Mouse (Mus musculus): ENCODE data around the gene Pigz.
A peak's percentile ranks its signal among the peaks of the same experiment; 100 is the strongest.
"Not testable (repeated sequence)": the region's sequence is repeated elsewhere in the genome, so short reads cannot be mapped to it uniquely, and the experiment has no call there.

Pigz gene

DNA sequence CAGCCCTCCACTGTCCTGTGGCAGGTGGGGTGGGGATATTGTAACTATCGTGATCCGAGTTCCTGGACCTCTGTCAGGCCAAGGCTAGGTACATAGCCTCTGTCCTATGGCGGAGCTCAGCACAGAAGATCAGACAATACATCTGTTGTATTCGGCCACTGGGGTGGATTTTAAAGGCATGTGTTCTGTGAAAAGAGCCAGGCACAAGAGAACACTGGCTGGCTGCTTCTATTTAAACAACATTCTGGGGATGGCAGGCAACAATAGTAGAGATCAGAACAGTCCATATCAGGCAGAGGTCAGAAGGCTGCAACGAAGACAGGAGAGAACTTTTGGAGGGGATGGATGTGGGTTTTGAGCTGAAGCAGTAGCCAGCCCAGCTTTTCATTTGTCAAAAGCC lies 1.4 kb upstream of the Pigz start:
- no peak for DNase-seq

DNA sequence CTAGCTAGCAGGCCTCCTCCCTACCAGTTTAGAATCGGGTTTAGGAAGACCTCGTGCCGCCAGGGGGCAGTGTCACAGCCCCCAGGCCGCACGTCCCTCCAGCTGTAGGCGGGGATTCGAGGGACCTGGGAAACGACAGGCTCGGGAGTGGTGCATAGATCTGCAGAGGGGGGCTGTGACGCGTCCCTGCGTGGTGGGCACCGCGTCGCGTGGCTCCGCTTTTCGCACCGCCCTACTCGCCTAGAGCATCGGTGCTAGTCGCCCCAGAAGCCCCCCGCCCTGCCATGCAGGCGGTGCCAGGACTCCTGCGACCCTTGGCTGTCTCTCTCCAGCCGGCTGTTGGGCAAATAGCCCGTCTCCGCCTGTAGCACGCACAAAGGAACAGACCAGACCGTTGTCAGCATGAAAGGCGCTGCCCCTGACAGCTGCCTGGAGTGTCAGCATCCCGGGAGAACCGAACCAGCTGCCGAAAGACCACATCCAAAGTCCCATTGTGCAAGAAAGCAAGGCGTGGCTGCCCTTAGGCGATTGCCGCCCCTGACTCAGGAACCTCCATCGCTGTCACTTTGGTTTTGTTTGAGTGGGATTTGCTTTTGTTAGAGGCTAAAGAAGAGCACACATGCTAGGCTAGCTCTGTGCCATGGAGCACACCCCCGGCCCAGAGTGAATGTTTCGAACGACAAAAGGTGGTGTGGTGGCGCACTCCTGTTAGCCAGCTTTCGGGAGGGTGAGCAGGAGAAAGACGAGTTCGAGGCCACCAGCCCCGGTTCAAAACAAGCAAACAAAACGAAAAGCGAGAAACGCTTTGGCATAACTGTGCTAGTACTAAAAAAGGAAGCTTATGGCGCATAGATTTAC lies 582 bp upstream of the Pigz start:
- DNase-seq = peak; percentile 90

DNA sequence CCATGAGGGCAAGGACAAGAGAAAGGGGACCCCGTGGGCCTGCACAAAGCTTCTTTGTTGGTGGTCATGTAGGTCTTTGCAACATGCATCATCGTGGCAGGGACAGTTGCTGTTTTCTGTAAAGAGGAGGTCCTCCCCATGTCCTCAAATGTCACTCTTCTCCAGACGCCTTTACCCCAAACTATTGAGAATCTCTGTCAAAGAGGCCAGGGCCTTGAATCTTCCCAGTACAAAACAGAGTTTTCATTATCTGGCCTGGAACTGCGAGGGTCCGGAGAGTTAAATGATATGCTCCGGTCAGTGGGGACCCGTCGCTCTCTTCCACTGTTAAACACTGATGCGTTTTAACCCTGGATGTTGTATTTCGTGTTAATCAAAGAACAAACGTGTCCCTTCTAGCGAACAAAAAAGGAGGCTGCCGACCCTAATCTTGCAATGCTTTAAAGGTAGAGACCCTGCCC lies 929 bp downstream of the Pigz start:
- DNase-seq = no peak

DNA sequence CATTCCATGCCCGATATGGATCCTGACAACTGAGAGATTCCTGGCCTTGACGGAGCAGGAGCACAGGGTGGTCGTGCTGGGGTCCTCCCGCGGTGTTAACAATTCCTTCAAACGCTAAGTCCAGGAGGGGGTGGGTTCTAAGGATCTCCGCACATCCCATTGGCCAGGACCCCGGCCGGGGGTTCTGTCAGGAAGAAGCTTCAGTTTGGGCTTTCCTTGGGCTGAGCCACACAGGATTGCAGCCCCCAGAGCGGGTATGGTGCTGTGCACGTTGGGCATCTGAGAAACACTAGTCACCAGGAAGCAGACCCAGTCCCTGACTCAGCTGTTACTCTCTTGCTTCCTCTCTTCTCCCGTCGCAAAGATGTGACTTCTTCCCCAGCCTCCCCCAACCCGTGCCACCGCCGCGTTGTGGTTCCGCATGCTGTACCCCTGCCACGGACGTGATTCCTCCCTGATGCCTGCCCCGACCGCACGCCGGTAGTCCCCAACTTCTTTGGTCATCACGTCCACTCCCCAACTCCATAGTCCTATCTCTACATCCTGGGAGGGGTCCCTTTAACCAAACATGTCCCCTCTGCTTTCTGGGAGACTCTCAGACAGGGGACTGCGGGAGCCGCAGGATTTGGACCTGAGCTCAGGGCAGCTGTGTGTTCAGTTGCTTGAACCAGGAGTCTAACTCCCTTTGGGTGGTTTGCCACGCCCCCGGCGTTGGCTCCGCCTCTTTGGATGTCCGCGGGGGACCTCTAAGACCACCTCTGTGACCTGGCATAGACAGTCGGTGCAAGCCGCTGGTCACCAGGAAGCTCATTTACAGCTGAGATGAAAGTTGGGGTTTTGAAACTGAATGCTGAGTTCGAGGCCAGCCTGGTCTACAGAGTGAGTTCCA lies 1.7 kb downstream of the Pigz start:
- peak; percentile 53 for DNase-seq

DNA sequence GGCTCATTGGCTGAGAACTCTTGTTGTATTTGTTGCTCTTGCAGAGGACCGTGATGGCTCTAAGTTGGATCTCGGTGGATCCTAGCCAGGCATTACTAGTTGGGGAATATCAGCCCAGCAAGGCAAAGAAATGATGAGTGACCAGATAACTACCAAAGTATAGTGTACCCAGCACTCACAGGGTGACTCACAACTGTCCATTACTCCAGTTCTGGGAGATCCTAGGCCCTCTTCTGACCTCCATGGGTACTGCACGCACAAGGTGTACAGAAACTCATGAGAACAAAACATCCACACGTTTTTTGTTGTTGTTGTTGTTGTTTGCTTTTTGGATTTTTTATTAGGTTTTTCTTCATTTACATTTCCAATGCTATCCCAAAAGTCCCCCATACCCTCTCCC lies 2.9 kb downstream of the Pigz start:
- DNase-seq = no peak

DNA sequence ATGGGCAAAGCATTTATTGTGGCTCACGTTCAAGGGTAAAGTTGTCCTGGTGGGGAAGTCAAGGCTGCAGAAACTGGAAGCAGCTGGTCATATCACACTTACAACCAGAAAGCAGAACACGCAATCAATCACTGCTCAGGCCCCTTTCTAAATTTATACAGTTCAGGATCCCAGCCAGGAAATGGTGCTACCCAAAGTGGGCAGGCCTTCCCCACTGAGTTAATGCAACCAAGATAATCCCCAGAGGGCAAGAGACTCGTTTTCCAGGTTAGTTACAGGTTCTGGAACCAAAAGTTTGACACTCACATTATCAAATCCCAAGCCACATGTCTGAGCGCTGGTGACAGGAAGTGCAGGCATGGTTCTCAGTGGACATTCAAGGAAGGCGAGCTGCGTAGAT lies 5.2 kb downstream of the Pigz start:
- no peak for DNase-seq

DNA sequence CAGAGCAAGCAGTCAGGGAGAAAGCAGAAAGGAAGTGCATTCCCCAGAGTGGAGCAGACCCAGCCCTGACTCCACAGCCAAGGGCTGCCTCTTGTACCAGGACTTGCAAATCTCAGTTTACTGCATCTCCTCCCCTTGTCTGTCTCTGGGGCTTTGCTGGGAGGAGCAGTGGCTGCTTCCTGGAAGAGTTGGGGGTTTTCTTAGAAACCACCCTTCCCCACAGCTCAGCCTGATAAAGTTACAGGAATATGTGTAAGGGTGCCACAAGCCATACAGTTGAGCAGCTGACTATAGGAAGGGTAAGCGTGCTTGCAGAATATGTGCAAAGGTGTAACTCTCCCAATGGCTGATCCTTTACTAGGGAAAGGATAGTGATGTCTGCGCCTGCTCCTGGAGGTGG lies 6.9 kb downstream of the Pigz start:
- DNase-seq = no peak

DNA sequence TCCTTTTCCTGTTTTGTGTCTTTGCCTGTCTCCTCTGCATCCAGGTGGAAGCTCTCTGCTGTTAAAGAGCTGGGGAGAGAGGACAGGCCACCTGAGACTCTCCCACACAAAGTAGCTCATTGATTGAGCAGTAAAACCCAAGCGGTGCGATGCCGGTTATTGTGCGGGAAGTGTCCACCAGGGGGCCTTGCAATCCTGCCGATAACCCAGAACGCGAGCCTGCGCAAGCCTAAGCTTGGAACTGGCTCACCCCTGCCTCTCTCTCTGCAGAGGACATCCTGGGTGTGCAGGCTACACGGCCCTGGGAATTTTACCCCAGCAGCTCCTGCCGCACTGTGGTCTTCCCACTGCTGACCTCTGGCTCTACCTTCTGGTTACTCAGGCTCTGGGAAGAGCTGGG lies 10.3 kb downstream of the Pigz start:
- peak; percentile 84 for DNase-seq

DNA sequence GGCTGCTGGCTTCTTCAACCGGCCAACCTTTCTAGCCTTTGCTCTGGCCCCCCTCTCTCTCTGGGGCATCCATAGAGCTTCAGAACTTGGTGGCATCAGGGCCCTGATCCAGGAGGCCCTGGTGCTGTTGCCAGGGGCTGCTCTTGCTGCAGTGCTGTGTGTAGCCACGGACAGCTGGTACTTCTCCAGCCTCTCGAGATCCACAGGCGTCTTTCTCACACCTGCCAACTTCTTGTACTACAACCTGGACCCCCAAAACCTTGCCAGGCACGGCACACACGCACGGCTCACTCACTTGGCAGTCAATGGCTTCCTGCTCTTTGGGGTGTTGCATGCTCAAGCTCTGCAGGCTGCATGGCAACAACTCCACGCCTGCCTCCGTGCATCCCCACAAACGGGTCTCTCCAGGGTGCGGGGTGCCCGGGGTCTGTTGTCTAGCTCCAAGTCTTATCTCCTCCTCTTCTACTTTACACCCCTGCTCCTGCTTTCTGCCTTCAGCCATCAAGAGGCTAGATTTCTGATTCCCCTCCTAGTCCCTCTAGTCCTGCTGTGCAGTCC lies 11.1 kb downstream of the Pigz start:
- DNase-seq = no peak

DNA sequence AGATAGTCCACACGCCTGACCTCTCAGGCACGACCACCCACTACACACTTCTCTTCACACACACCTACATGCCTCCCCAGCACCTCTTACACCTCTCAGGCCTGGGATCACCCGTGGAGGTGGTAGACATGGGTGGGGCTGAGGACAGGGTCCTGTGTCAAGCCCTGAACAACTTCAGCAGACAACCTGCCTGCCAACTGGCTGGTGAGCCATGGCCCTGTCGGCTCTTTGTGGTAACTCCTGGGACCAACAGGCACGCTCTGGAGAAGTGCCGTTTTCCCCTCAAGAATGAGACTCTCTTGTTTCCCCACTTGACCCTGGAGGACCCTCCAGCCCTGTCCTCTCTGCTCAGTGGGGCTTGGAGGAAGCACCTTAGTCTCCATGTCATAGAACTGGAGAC lies 11.7 kb downstream of the Pigz start:
- DNase-seq = no peak

DNA sequence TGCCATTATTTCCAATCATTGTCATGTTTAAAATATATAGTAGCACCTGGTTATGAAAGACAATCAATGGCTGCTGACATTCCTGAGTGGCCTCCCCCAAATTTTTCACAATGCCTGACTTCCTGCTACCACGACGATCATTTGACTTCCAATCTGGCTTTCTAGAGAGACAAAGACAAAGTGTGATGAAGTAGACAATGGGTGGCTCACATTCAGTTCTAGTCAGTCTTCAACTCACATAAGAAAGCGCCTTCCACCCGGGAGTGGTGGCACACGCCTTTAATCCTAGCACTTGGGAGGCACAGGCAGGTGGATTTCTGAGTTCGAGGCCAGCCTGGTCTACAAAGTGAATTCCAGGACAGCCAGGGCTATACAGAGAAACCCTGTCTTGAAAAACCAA lies 12.3 kb downstream of the Pigz start:
- not testable (repeated sequence) for DNase-seq

DNA sequence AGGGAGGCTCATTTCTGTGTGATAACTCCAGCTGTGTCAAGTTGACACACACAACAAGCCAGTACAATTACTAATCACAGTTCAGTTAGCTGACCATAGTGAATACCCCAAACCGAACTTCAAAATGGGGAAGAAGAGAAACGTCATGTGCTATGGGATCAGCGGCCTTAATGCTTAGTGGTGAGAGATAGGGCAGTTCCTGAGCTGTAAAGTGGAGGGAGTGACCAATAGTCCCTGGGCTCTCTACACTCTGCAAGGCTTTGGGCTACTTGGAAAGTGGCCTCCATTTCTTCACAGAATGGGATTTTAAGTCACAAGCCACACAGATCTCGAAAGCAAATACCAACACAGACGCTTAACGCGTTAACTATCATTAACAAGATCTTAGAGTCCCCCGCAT lies 13.7 kb downstream of the Pigz start:
- DNase-seq = no peak

DNA sequence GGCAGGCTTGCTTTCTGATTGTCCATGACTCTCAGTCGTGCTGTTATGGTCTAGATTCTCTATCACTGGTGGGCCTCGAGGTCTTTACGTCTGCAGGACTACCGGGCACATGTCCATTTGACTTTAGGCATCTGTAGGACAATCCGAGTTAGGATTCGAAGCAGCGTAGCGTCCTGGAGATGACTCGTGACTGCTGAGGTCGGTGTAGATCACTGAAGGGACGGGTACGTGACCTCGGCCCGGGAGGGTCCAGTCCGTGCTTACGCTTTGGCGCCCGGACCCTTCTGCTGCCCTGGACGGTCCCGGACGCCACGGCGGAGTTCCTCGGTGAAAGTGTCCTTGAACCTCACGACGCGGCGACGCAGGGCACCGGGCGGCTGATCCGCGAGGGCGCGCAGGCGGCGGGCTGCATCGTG lies 14.3 kb downstream of the Pigz start:
- no peak for DNase-seq

DNA sequence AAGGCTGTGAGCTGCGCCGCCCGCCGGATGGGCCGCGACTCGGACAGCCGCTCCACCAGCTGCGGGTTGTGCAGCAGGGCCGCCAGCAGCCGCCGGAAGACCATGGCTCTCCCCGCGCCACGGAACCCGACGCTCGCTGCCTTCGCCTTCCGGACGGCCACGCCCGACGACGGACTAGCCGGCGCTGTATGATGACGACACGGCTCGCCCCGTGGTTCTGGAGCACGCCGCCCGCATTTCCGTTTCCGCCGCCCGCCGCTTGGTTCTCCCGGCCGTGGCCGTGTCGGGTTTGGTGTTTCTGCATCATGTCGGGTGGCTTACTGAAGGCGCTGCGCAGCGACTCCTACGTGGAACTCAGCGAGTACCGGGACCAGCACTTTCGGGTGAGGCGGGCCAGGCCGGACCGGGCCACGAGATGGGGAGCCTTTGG lies 14.7 kb downstream of the Pigz start, which contains the start of the genes 0610012G03Rik and Ncbp2:
TSS of gene 0610012G03Rik (minus strand) at position 150 of the 430 bp plus-strand sequence.
TSS of gene Ncbp2 (plus strand) at position 169 of the 430 bp plus-strand sequence.
- DNase-seq = peak; percentile 98

DNA sequence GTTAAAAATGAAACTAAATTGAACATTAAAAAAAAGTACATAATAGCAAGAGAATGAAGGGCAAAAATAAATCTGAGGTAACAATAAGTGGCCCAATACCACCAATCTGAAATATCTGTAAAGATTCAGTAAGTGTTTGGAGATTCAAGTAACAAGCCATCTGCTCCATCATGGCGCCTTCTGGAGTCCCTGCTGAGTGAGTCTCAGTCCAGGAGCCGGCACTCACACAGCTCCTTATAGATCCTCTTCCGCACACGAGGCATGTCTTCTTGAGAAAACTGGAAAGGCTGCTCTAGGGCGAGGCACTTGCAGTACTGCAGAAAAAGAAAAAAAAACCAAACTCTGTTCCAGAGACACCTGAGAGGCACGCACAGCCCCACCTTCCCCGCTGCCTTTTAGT lies 29.6 kb downstream of the Pigz start:
- peak; percentile 39 for DNase-seq

DNA sequence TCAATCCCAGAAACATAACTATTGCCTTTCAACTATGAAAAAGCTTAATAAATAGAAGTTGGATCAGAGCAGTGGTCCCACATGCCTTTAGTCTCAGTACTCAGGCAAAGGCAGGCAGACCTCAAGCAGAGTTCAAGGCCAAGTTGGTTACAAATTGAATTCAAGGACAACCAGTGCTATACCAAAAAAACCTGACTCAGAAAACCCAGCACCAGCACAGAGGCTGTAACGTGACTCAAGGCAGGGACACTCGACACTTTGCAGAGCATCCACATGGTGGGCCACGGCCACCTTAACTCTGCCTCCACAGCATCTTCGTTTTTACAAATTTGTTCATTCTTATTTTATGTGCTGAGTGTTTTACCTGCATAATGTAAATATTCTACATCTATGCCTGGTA lies 41.6 kb downstream of the Pigz start:
- DNase-seq = no peak

DNA sequence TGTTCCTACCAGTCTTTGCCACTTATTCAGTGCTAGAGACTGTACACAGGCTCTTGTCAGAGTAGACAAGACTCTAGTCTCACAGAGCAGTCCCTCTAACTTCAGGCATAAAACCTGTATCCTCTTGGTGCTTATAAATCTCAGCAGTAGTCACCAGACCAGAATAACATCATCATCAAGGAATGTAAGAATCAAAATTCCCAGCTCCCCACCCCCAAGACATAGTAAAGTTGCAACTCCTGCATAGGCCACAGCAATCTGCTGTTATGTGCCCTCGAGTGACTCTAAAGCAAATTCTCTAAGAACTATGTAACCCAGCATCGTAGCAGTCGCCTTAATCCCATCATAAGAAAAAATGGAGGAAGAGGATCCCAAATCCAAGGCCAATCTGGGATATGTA lies 45.9 kb downstream of the Pigz start:
- DNase-seq = no peak

DNA sequence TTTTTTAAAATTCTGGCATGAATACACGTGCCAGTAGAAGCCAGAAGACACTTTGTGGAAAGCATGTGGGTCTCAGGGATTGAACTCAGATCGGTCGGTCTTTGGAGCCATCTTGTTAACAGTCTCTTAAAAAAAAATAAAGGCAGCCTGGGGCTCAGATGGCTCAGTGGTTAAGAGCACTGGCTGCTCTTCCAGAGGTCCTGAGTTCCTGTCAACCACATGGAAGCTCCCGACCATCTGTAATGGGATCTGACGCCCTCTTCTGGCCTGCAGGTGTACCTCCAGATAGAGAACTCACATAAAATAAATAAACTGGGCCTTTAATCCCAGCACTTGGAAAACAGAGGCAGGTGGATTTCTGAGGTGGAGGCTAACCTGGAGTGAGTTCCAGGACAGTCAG lies 47.3 kb downstream of the Pigz start:
- DNase-seq = no peak

DNA sequence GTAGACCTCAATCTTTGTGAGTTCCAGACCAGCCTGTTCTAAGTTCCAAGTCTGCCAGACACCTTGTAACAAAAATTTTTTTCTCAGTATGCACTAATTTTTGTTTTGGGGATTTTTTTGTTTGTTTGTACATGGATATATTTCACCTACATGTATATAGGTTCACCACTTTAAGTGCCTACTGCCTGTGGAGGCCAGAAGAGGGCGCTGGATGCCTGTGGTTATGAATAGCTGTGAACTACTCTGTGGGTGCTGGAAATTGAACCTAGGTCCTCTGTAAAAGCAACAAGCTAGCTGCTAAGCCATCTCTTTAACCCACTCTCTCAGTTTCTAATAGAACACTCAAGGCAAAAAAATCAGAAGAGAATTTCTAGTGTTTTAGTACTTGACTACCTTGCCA lies 58.4 kb downstream of the Pigz start:
- DNase-seq = no peak

DNA sequence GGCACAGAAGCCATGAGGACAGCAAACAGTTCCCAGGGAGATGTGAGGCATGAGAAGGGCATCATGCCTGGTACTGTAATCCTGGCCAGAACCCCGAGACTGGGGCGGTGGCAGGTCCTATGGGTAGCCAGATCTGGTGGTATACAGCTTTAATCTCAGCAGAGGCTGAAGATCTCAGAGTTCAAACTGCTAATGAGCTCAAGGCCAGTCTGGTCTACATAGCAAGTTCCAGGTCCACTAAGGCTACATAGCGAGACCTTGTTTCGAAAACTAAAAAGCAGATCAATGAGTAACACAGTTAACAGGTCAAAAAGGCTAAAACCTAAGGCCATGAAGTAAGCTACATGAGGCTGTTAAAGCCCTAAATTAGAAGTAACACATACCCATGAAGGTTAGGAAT lies 59.5 kb downstream of the Pigz start:
- DNase-seq = no peak

DNA sequence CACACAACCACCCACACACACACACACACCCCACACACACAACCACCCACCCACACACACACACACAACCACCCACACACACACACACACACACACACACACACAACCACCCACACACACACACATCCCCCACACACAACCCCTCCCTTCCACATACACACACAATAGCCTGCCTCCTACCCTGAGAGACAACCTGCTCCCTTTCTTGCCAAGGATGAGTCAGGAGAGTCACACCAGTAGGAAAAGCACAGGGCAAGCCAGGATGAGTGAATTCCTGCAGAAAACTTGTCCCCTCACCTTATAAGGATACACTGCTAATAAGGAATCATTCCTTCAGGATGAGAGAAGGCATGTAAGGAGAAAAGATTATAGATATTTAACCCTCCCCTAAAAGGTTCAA lies 60.3 kb downstream of the Pigz start:
- no peak for DNase-seq
